Mouse (Mus musculus) urinary bladder, postnatal 25 days (tissue): ENCODE measurements around the gene C130050O18Rik.

ENCODE experiments used
- DNase-seq: peaks from one replicate; pipeline ENCODE4 v3.0.0; 2022; ENCODE audit warnings: low spot score

Gene C130050O18Rik

GRCm38 (mm10) chr5:139397959-139398753, 6.9 kb upstream of the C130050O18Rik start:
- peak; percentile 86 for DNase-seq

- DNase-seq: no peak
Observed at GRCm38 (mm10) chr5:139398786-139399185, 6.3 kb upstream of the C130050O18Rik start.

DNA sequence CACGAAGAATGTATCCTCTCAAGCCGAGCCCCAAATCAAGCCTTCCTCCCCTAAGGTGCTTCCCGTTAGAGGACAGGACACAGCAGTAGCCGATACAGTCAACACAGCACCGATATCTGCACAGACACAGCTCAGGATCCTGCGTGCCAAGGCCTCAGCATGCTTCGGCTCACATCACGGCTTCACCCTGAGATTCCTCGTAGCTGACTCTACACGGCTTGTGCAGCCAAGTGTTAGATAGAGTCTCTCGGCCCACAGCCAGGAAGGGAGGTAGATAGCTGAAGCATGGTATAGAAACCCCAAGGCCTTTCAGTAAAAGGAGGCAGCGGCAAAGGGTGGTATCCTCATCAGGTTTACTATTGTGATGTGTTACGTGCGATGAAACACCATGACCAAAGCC, 5.1 kb upstream of the C130050O18Rik start:
- no peak for DNase-seq

- no peak for DNase-seq
Observed at GRCm38 (mm10) chr5:139402106-139402505, 3.0 kb upstream of the C130050O18Rik start.

DNA sequence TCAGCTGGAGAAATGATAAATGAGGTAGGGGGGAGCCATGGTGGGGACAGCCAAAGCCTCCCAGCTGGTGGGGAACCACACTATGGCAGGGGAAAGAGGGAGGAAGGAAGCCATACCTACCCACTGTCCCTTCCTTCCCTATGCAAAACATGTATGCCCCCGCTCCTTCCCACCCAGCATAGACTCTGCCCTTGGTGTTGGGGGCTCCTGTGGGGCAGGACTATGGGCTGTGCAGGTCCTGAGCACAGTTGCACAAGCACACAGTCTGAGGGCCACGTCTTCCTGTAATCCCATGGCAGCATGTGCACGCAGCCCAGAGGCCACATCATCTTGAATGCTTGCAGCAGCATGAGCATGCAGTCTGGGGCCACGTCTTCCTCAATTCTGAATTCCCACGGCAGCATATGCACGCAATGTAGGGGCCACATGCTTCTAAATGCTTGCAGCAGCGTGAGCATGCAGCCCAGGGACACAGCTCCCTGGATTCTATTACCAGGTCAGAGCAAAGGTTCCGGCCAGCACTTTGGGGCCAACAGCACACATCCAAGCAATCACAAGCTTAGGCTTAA, 1.3 kb upstream of the C130050O18Rik start:
- no peak for DNase-seq

GRCm38 (mm10) chr5:139405478-139405877, 398 bp downstream of the C130050O18Rik start:
- no peak for DNase-seq

GRCm38 (mm10) chr5:139405953-139406352, 873 bp downstream of the C130050O18Rik start:
- no peak for DNase-seq

GRCm38 (mm10) chr5:139407121-139407885, 2.2 kb downstream of the C130050O18Rik start:
- DNase-seq: no peak

DNA sequence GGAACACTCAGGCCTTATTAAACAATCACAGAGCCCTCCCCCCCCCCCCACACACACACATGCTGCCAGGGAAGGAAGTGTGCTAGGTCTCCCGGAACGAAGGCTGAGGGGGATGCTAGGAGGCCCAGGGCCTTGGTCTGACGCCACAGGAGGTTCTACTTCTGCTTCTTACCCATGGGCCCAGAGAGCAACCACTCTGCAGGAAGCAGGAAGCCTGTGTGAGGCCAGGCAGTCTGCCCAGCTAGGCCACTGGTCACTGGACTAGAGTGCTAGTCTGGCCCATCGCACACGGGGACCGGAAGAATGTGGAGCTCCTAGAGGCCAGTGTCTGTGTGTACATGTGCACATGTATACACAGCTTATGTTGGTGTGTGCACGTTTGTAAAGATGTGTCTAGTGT, 3.4 kb downstream of the C130050O18Rik start:
- no peak for DNase-seq

- DNase-seq: peak; percentile 32
Observed at GRCm38 (mm10) chr5:139409412-139409811, 4.3 kb downstream of the C130050O18Rik start.

- DNase-seq: no peak
Observed at GRCm38 (mm10) chr5:139410056-139410455, 5.0 kb downstream of the C130050O18Rik start.

GRCm38 (mm10) chr5:139411117-139411516, 6.0 kb downstream of the C130050O18Rik start:
- DNase-seq: no peak

- DNase-seq: no peak
Observed at GRCm38 (mm10) chr5:139411665-139412314, 6.7 kb downstream of the C130050O18Rik start.

- DNase-seq: no peak
Observed at GRCm38 (mm10) chr5:139413545-139413944, 8.5 kb downstream of the C130050O18Rik start.

DNA sequence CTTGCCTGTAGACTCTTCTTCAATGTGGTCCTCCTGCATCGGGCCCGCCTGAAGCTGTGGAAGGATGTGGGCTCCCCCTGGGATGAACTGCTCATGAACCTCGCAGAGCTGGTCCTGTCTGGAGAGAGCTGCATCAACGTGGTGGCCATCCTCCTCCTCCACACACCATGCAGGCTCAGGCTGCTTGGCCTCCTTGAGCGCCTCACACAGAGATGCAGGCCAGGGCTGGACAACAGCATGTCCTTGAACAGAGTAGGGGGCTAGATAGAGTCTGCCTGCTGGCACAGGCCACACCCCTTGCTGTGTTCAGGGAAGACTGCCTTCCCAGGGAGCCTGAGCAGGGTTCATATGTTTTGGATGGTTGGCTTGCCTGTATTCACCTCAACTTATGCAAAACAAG, 9.9 kb downstream of the C130050O18Rik start:
- DNase-seq: no peak

- no peak for DNase-seq
Observed at GRCm38 (mm10) chr5:139416942-139417341, 11.9 kb downstream of the C130050O18Rik start.

GRCm38 (mm10) chr5:139417480-139417879, 12.4 kb downstream of the C130050O18Rik start:
- DNase-seq: no peak

GRCm38 (mm10) chr5:139418110-139418509, 13.0 kb downstream of the C130050O18Rik start:
- no peak for DNase-seq

DNA sequence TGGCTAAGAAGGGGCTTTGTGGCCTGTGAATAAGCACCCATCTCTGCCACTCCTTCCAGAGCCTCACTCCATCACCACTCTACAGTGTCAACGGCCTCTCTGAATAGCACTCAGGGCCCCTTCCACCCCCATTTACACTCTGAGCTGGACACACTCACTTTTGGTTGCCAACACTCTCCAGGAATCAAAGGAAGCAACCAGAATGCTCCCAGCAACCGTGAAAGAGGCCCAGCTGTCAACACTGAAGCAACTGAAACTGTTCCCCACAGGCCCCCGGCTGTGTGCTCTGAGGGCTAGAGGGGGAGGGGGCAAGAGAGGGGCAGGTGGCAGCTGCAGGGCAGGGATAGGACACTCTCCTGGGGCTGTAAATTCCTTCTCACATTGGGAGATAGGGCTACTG, 13.6 kb downstream of the C130050O18Rik start:
- DNase-seq: no peak

GRCm38 (mm10) chr5:139423026-139423865, 18.2 kb downstream of the C130050O18Rik start, which contains the start of gene Gper1:
Gene Gper1 (plus strand): TSS chr5:139423151.
- DNase-seq: no peak

- no peak for DNase-seq
Observed at GRCm38 (mm10) chr5:139425198-139425597, 20.1 kb downstream of the C130050O18Rik start.
